Mouse (Mus musculus) MEL-GATA-1-ER (cell line): Measurements from ENCODE around the gene Amz1.

Experiments
- DNase-seq: peaks from one replicate; pipeline ENCODE4 v3.0.0-alpha.2; 2012; ENCODE audit warnings: low read depth; ENCODE audit errors: extremely low read depth

The Amz1 gene

GRCm38 (mm10) chr5:140800288-140800923, 76.5 kb downstream of the Amz1 start:
- DNase-seq, result no peak

GRCm38 (mm10) chr5:140801782-140802181, 77.9 kb downstream of the Amz1 start:
- DNase-seq, result no peak

GRCm38 (mm10) chr5:140806252-140806651, 82.3 kb downstream of the Amz1 start:
- no peak for DNase-seq

- no peak for DNase-seq
Measured at GRCm38 (mm10) chr5:140806939-140807338, 83.0 kb downstream of the Amz1 start.
